Comparison of ENCODE assay signal across 26 mouse cellular contexts in genomic region chr6:87292911-87293851, GRCm38 (mm10). TPM values are rescaled to one million over a fixed set of nuclear protein-coding genes. Genes with fewer than 3 reads are reported as not detected.
DNase-seq lines count a peak whose midpoint lies in the region; ATAC-seq and TF ChIP-seq lines count a peak whose summit lies in the region.
"Had no signal": no experiment of that assay in that cellular context is flagged by ENCODE, and none has a peak within 500 bp of the region (broad histone marks: within the 10 kb centered on the region; RNA-seq: fewer than 3 reads in every experiment).

No protein-coding gene starts in this region.

- intact Hi-C loops in heart, postnatal 10 days (cut with DNase I), result no loop called here

- no peak overlapping the region for H3K4me2 ChIP-seq in lung, postnatal 0 days (replicated peaks; ENCODE audit: low read depth, low read length)
- H3K4me2 ChIP-seq in forebrain, embryonic 11.5 days (ENCODE audit: low read depth, low read length, severe bottlenecking), result no peak overlapping the region
- H3K4me2 ChIP-seq: forebrain, embryonic 12.5 days; heart, embryonic 12.5 days; hindbrain, embryonic 15.5 days had no signal

- TF ChIP-seq EP300 in lung, postnatal 0 days (IDR thresholded peaks at IDR 0.05), result no peak

- no peaks in the 10 kb centered on the region for H3K27me3 ChIP-seq in lung, postnatal 0 days (replicated peaks; ENCODE audit: insufficient read depth, low read length)
- no peaks in the 10 kb centered on the region for H3K27me3 ChIP-seq in forebrain, embryonic 11.5 days (ENCODE audit: control insufficient read depth, insufficient read depth, low read length)
- H3K27me3 ChIP-seq: forebrain, embryonic 12.5 days; heart, embryonic 12.5 days; hindbrain, embryonic 15.5 days had no signal

- no peak for TF ChIP-seq CTCF in lung, postnatal 0 days (IDR thresholded peaks at IDR 0.05)

- 70% methylated on average over 18 of the region's 18 CpGs for WGBS in lung, postnatal 0 days
- 91% methylated on average over 18 of the region's 18 CpGs for WGBS in forebrain, embryonic 11.5 days

- no peak overlapping the region for H3K27ac ChIP-seq in lung, postnatal 0 days (ENCODE audit: low read length)
- H3K27ac ChIP-seq in forebrain, embryonic 11.5 days (ENCODE audit: low read depth, low read length), result no peak overlapping the region
- H3K27ac ChIP-seq: embryonic facial prominence, embryonic 10.5 days; forebrain, embryonic 12.5 days; hindbrain, embryonic 15.5 days had no signal

- H3K9ac ChIP-seq in lung, postnatal 0 days (replicated peaks; ENCODE audit: low read depth), result no peak overlapping the region
- H3K9ac ChIP-seq in forebrain, embryonic 11.5 days (ENCODE audit: low read length), result no peak overlapping the region
- H3K9ac ChIP-seq: forebrain, embryonic 12.5 days; forebrain, postnatal 0 days; heart, embryonic 12.5 days; hindbrain, embryonic 15.5 days had no signal

- H3K9me3 ChIP-seq in lung, postnatal 0 days (ENCODE audit: low read length), result no peaks in the 10 kb centered on the region
- no peaks in the 10 kb centered on the region for H3K9me3 ChIP-seq in forebrain, embryonic 11.5 days (ENCODE audit: control insufficient read depth, low read length)
- H3K9me3 ChIP-seq: embryonic facial prominence, embryonic 10.5 days; forebrain, embryonic 12.5 days had no signal

- DNase-seq in frontal cortex, adult 2 months (ENCODE audit: extremely low spot score in 1 of 2, low spot score in 1 of 2), result no peak
- DNase-seq in heart, adult 9 months (ENCODE audit: low spot score in 2 of 2), result peak; percentile 10 to 26
- DNase-seq in heart, postnatal 10 days, result no peak
- no peak for DNase-seq in lung, postnatal 0 days (ENCODE audit: low spot score)
- no peak for DNase-seq in lung, postnatal 25 days (ENCODE audit: low spot score)
- peak; percentile 53 for DNase-seq in telencephalon, adult 2 months (ENCODE audit: low read depth, low spot score)
- no peak for DNase-seq in forebrain, embryonic 11.5 days (ENCODE audit: low spot score)
- DNase-seq: adrenal gland, postnatal 14 days; cerebellum, adult 18-20 months; cerebellum, adult 9-11 months; cerebellum, postnatal 36 days; forebrain, postnatal 0 days; gastrocnemius, postnatal 10 days; heart, postnatal 36 days had no signal

- H3K4me3 ChIP-seq in lung, postnatal 0 days (ENCODE audit: low read depth, low read length), result no peak overlapping the region
- H3K4me3 ChIP-seq in forebrain, embryonic 11.5 days (ENCODE audit: low read depth, low read length), result no peak overlapping the region
- H3K4me3 ChIP-seq: embryonic facial prominence, embryonic 10.5 days; erythroblast, embryonic 14.5 days; forebrain, embryonic 12.5 days; heart, embryonic 12.5 days; hindbrain, embryonic 15.5 days had no signal

- ATAC-seq in frontal cortex, adult (ENCODE audit: low TSS enrichment), result peak; percentile 69
- ATAC-seq in lung, postnatal 0 days, result peak; percentile 55
- no peak for ATAC-seq in forebrain, embryonic 11.5 days (replicated peaks; ENCODE audit: low FRiP score)
- ATAC-seq: forebrain, postnatal 0 days; intestine, embryonic 16.5 days had no signal

- no peaks in the 10 kb centered on the region for H3K36me3 ChIP-seq in lung, postnatal 0 days (ENCODE audit: insufficient read depth, low read length)
- H3K36me3 ChIP-seq in forebrain, embryonic 11.5 days (ENCODE audit: control insufficient read depth, insufficient read depth, low read length), result no peaks in the 10 kb centered on the region
- H3K36me3 ChIP-seq: heart, embryonic 12.5 days; hindbrain, embryonic 15.5 days had no signal

- H3K4me1 ChIP-seq in lung, postnatal 0 days (ENCODE audit: insufficient read depth, low read depth, low read length), result no peaks in the 10 kb centered on the region
- H3K4me1 ChIP-seq in forebrain, embryonic 11.5 days (replicated peaks; ENCODE audit: control insufficient read depth, insufficient read depth, low read length), result no peaks in the 10 kb centered on the region
- H3K4me1 ChIP-seq: embryonic facial prominence, embryonic 10.5 days; forebrain, embryonic 12.5 days; heart, embryonic 12.5 days; hindbrain, embryonic 15.5 days had no signal

RNA-seq across cellular contexts. Expression of gene Antxr1, which starts 42.4 kb away (rescaled TPM):
- 8.8 and 11.3 TPM in 2 replicates for polyA plus RNA-seq in frontal cortex, adult 2 months (2012; rRNA removed)
- total RNA-seq in heart, postnatal 10 days (2021), result 10 to 100 TPM; 32.3 to 33.0 TPM
- 11.7 and 13.9 TPM in 2 replicates for polyA plus RNA-seq in lung, postnatal 0 days (2015; fragmentation: Nextera tagmentation; extraction: Ambion mirVana)
- 5.8 and 7.4 TPM in 2 replicates for polyA plus RNA-seq in forebrain, embryonic 11.5 days (2014; fragmentation: Nextera tagmentation; extraction: Ambion mirVana)
- total RNA-seq: MEL had no signal
- polyA plus RNA-seq: erythroblast, embryonic 14.5 days had no signal

RNA-seq across cellular contexts. Expression of gene Gkn1, which starts 57.6 kb away (rescaled TPM):
- 0.08 and 0.14 TPM in 2 replicates for polyA plus RNA-seq in frontal cortex, adult 2 months (2012; rRNA removed)
- not detected for total RNA-seq in heart, postnatal 10 days (2021)
- 0.11 and 0.31 TPM in 2 replicates for polyA plus RNA-seq in lung, postnatal 0 days (2015; fragmentation: Nextera tagmentation; extraction: Ambion mirVana)
- polyA plus RNA-seq in forebrain, embryonic 11.5 days (2014; fragmentation: Nextera tagmentation; extraction: Ambion mirVana), result not detected in 2 replicates
- total RNA-seq: adrenal gland, postnatal 14 days; forebrain, postnatal 0 days; gastrocnemius, postnatal 10 days; heart, postnatal 36 days; MEL had no signal
- polyA plus RNA-seq: C2C12; embryonic facial prominence, embryonic 10.5 days; embryonic facial prominence, embryonic 14.5 days; erythroblast, embryonic 14.5 days; forebrain, embryonic 12.5 days; forebrain, postnatal 0 days; heart, embryonic 12.5 days; heart, embryonic 16.5 days; hindbrain, embryonic 11.5 days; hindbrain, embryonic 15.5 days; intestine, embryonic 16.5 days had no signal

Comparison
In these comparisons a context has a peak if more than half of its experiments do, and no peak if none do; other contexts are left out.
1. DNase-seq: peak in heart, adult 9 months (2 of 2) and telencephalon, adult 2 months (single experiment); none in frontal cortex, adult 2 months (0 of 2), heart, postnatal 10 days (0 of 2), lung, postnatal 0 days (single experiment), lung, postnatal 25 days (single experiment) and forebrain, embryonic 11.5 days (single experiment).